9 mouse cellular contexts compared by ENCODE assay signal in genomic region chr17:13656065-13656464, GRCm38 (mm10).
DNase-seq lines count a peak whose midpoint lies in the region; ATAC-seq and TF ChIP-seq lines count a peak whose summit lies in the region.
"Had no signal": no experiment of that assay in that cellular context is flagged by ENCODE, and none has a peak within 500 bp of the region (broad histone marks: within the 10 kb centered on the region; RNA-seq: fewer than 3 reads in every experiment).

No protein-coding gene starts in this region.

- peak overlapping the region; percentile 36 for H3K4me3 ChIP-seq in gastrocnemius, adult 2 months
- H3K4me3 ChIP-seq in neural tube, embryonic 12.5 days, result no peak overlapping the region
- no peak overlapping the region for H3K4me3 ChIP-seq in liver, embryonic 14.5 days (ENCODE audit: insufficient read depth in 1 of 2, low read depth in 2 of 2, low read length in 2 of 2)

- ATAC-seq in neural tube, embryonic 12.5 days (ENCODE audit: low FRiP score, low read depth), result 0 out of 2 replicates have a peak, but pooled peaks have one; percentile 7
- no peak for ATAC-seq in liver, embryonic 14.5 days (ENCODE audit: insufficient read depth)

- H3K36me3 ChIP-seq in neural tube, embryonic 12.5 days, result no peaks in the 10 kb centered on the region
- H3K36me3 ChIP-seq in liver, embryonic 14.5 days (replicated peaks; ENCODE audit: control insufficient read depth, insufficient read depth, low read depth), result no peaks in the 10 kb centered on the region

- intact Hi-C loops in gastrocnemius, adult 2 months (cut with DNase I), result no loop called here

- no peak overlapping the region for H3K9ac ChIP-seq in neural tube, embryonic 12.5 days
- H3K9ac ChIP-seq in liver, embryonic 14.5 days (replicated peaks), result no peak overlapping the region

- H3K27me3 ChIP-seq in neural tube, embryonic 12.5 days (replicated peaks), result no peaks in the 10 kb centered on the region
- no peaks in the 10 kb centered on the region for H3K27me3 ChIP-seq in liver, embryonic 14.5 days (ENCODE audit: control insufficient read depth, insufficient read depth, low read length)

- WGBS in neural tube, embryonic 12.5 days, result 20% methylated on average over 3 of the region's 3 CpGs
- 22% methylated on average over 3 of the region's 3 CpGs for WGBS in liver, embryonic 14.5 days (ENCODE audit: insufficient replicate concordance)

- no peak for TF ChIP-seq EP300 in liver, embryonic 14.5 days (IDR thresholded peaks at IDR 0.05; ENCODE audit: low read depth)

- H3K4me2 ChIP-seq in neural tube, embryonic 12.5 days (replicated peaks), result peak overlapping the region; percentile 49
- peak overlapping the region; percentile 8; the same call in 1 of the 2 replicates for H3K4me2 ChIP-seq in liver, embryonic 14.5 days (ENCODE audit: low read depth)

- no peaks in the 10 kb centered on the region for H3K9me3 ChIP-seq in neural tube, embryonic 12.5 days
- no peaks in the 10 kb centered on the region for H3K9me3 ChIP-seq in liver, embryonic 14.5 days (ENCODE audit: control insufficient read depth, low read length)

- peaks cover 35% of the 10 kb centered on the region for H3K4me1 ChIP-seq in neural tube, embryonic 12.5 days
- peaks cover 0 to 2% of the 10 kb centered on the region in 2 experiments; a peak in 1 of 4 replicates for H3K4me1 ChIP-seq in liver, embryonic 14.5 days (replicated peaks; ENCODE audit: control insufficient read depth in 2 of 2, insufficient read depth in 2 of 2, low read length in 1 of 2)

- no peak for DNase-seq in gastrocnemius, adult 2 months
- DNase-seq in gastrocnemius, postnatal 4 days (ENCODE audit: low spot score in 2 of 2), result no peak
- DNase-seq in neural tube, embryonic 10.5 days (ENCODE audit: extremely low spot score, low spot score), result no peak
- no peak for DNase-seq in liver, embryonic 14.5 days (ENCODE audit: low read depth in 3 of 3, low spot score in 3 of 3)
- no peak for DNase-seq in adrenal gland, adult 8-10 months
- no peak for DNase-seq in layer of hippocampus, adult 9-11 months
- DNase-seq in urinary bladder, postnatal 25 days (ENCODE audit: low spot score), result no peak
- DNase-seq: B cell, adult 2 months had no signal

- peak overlapping the region; percentile 17; the same call in 1 of the 2 replicates for H3K27ac ChIP-seq in gastrocnemius, adult 2 months
- no peak overlapping the region; the same call in 1 of the 2 replicates for H3K27ac ChIP-seq in neural tube, embryonic 12.5 days
- H3K27ac ChIP-seq in liver, embryonic 14.5 days, result no peak overlapping the region

- no peak for TF ChIP-seq CTCF in gastrocnemius, adult 2 months (IDR thresholded peaks at IDR 0.05)
- TF ChIP-seq CTCF in liver, embryonic 14.5 days (IDR thresholded peaks at IDR 0.05; ENCODE audit: low read depth), result no peak
